Mouse (Mus musculus) thymus, adult 2 months (tissue): ENCODE results near the gene Pex16.

Experiments
- CTCF ChIP-seq: fragments of 200-500 bp; IDR thresholded peaks from 2 replicates; pipeline ENCODE4 v1.5.1; 2012; ENCODE audit warnings: mild to moderate bottlenecking, control low read depth, low read length, moderate library complexity, borderline replicate concordance; ENCODE audit not compliant: control insufficient read depth, poor library complexity, insufficient read depth; ENCODE audit errors: extremely low read depth
- POLR2A ChIP-seq: fragments of 200-500 bp; IDR thresholded peaks from 2 replicates; pipeline ENCODE4 v1.6.1; 2012; ENCODE audit warnings: mild to moderate bottlenecking, low read length, control low read depth, moderate library complexity; ENCODE audit not compliant: control insufficient read depth, poor library complexity, insufficient read depth; ENCODE audit errors: extremely low read depth

DNA sequence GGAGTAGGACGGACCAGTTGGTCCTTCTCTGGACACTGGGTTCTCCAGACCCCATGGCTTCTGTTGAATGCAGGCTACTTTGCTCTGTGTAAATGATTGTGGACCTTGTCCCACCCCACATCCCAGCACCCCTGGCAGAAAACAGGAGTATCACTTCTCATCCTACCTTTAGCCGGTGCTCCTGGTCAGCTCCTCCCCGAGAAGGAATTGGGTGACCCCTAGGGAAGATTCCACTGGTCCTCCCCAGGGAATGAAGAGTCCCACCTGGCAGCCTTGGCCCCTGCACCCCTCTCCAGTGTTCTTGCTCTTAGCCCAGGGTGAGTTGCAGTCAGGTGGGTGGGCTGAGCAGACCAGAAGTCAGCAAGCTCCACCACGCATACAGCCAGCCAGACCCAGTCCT is 10.4 kb upstream of the Pex16 start:
- TF ChIP-seq CTCF (no peak), POLR2A (no peak)
